Mouse (Mus musculus) kidney, adult 11 months (tissue): ENCODE measurements around the gene Atl2.

Source experiments
- DNase-seq: peaks from one replicate; pipeline ENCODE4 v3.0.0; 2022

The Atl2 gene

GRCm38 (mm10) chr17:79895911-79896423 lies at the start of gene Atl2:
TSS of gene Atl2 (minus strand) at chr17:79896123.
- peak; percentile 94 for DNase-seq

- DNase-seq = no peak
Measured at GRCm38 (mm10) chr17:79944851-79945250, 48.9 kb upstream of the Atl2 start.

- no peak for DNase-seq
Measured at GRCm38 (mm10) chr17:79942418-79942817, 46.5 kb upstream of the Atl2 start.

- no peak for DNase-seq
Measured at GRCm38 (mm10) chr17:79939133-79939532, 43.2 kb upstream of the Atl2 start.

- no peak for DNase-seq
Measured at GRCm38 (mm10) chr17:79937921-79938601, 42.1 kb upstream of the Atl2 start.

GRCm38 (mm10) chr17:79934370-79934769 lies 38.4 kb upstream of the Atl2 start:
- DNase-seq = no peak

- DNase-seq = no peak
Measured at GRCm38 (mm10) chr17:79932676-79933278, 36.9 kb upstream of the Atl2 start.

GRCm38 (mm10) chr17:79927110-79927509 lies 31.2 kb upstream of the Atl2 start:
- no peak for DNase-seq

GRCm38 (mm10) chr17:79926486-79926885 lies 30.6 kb upstream of the Atl2 start:
- no peak for DNase-seq

- DNase-seq = no peak
Measured at GRCm38 (mm10) chr17:79925865-79926421, 30.0 kb upstream of the Atl2 start.

- DNase-seq = no peak
Measured at GRCm38 (mm10) chr17:79920355-79920754, 24.4 kb upstream of the Atl2 start.

GRCm38 (mm10) chr17:79919566-79920350 lies 23.8 kb upstream of the Atl2 start:
- peak; percentile 50 for DNase-seq

GRCm38 (mm10) chr17:79918484-79919004 lies 22.6 kb upstream of the Atl2 start:
- DNase-seq = peak; percentile 78

GRCm38 (mm10) chr17:79916996-79917395 lies 21.1 kb upstream of the Atl2 start:
- DNase-seq = no peak

- no peak for DNase-seq
Measured at GRCm38 (mm10) chr17:79912174-79912573, 16.3 kb upstream of the Atl2 start.

- DNase-seq = no peak
Measured at GRCm38 (mm10) chr17:79911718-79912117, 15.8 kb upstream of the Atl2 start.

GRCm38 (mm10) chr17:79909571-79909970 lies 13.6 kb upstream of the Atl2 start:
- DNase-seq = no peak

GRCm38 (mm10) chr17:79907698-79908097 lies 11.8 kb upstream of the Atl2 start:
- no peak for DNase-seq

- no peak for DNase-seq
Measured at GRCm38 (mm10) chr17:79906791-79907494, 11.0 kb upstream of the Atl2 start.

- DNase-seq = no peak
Measured at GRCm38 (mm10) chr17:79904593-79904992, 8.7 kb upstream of the Atl2 start.

GRCm38 (mm10) chr17:79901207-79901606 lies 5.3 kb upstream of the Atl2 start:
- no peak for DNase-seq

GRCm38 (mm10) chr17:79898156-79898746 lies 2.3 kb upstream of the Atl2 start:
- no peak for DNase-seq
